Mouse (Mus musculus): ENCODE results near the gene Nol9. TPM values are rescaled to one million over a fixed set of nuclear protein-coding genes. Genes with fewer than 3 reads are reported as not detected.

Gene Nol9
- polyA plus RNA-seq, 1 experiment, result 71.7 TPM

DNA sequence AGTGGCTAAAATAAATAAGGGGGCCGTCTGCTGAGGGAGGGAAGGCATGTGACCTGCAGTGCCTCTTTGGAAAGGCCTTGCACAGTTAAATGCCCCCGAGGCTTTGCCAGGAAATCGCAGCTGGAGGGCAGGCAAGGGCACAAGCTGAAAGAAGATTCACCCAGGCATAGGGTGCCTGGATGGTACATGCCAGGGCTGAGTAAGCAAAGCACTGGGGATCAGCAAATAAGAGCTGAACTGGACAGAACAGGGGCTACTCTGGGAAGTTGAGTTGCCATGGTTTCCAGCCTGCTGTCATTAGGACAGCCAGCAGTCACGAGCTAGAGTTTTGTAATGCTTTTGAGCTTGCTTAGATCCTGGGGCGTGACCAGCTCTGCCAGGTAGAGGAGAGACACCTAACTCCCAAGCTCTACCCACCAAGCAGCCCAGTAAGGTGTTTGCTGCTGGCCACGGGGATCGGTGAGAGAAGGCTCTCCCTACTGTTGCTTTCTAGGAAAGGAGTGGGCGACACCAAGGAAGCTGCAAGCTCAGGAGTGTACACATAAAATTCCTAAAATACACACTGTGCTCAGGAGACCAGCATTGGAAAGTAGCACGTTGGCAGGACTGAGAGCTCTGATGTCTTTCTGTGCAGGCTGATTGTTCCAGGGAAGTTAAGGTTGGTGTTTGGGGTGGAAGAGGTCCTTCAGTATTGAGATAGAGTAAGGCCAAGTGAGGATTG, 23.4 kb downstream of the Nol9 start:
- Histone ChIP-seq H3K36me3 (ENCODE audit: control insufficient read depth, insufficient read depth, low read length, poor library complexity, severe bottlenecking) (peaks cover 20% of the 10 kb centered on the region), H3K9me3 (replicated peaks; ENCODE audit: control insufficient read depth, insufficient read depth, low read length, poor library complexity, severe bottlenecking) (no peaks in the 10 kb centered on the region), H3K4me3 (ENCODE audit: low read depth, low read length) (no peak overlapping the region), H3K27me3 (ENCODE audit: control insufficient read depth, insufficient read depth, low read length, poor library complexity, severe bottlenecking) (no peaks in the 10 kb centered on the region), H3K4me1 (ENCODE audit: control insufficient read depth, insufficient read depth, low read length) (peaks cover 1% of the 10 kb centered on the region), H3K27ac (ENCODE audit: insufficient read depth, low read length) (peak overlapping the region; percentile 22; the same call in 1 of the 2 replicates), H3K9ac (ENCODE audit: low read depth, poor library complexity, severe bottlenecking) (no peak overlapping the region)
- TF ChIP-seq CTCF (IDR thresholded peaks at IDR 0.05; ENCODE audit: low read depth, low read length), result no peak
- no peak for TF ChIP-seq POLR2A (IDR thresholded peaks at IDR 0.05; ENCODE audit: insufficient read depth, low read length)
- TF ChIP-seq EP300 (IDR thresholded peaks at IDR 0.05; ENCODE audit: insufficient read depth, low read depth, low read length), result no peak

DNA sequence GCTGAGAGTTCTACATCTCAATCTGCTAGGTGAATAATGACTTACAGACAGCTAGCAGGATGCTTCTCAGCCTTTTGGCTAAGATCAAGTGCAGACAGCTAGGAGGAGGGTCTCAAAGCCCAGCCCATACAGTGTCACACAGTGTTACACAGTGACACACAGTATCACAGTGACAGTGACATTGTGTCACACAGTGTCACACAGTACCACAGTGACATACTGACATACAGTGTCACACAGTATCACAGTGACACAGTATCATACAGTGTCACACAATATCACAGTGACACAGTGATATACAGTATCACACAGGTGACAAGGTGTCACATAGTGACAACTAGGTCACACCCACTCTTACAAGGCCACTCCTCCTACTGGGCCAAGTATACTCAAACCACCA, 28.2 kb downstream of the Nol9 start:
- TF ChIP-seq EP300 (IDR thresholded peaks at IDR 0.05; ENCODE audit: insufficient read depth, low read depth, low read length) (no peak), POLR2A (IDR thresholded peaks at IDR 0.05; ENCODE audit: insufficient read depth, low read length) (no peak), CTCF (IDR thresholded peaks at IDR 0.05; ENCODE audit: low read depth, low read length) (no peak)
- Histone ChIP-seq H3K4me1 (ENCODE audit: control insufficient read depth, insufficient read depth, low read length) (peaks cover 1% of the 10 kb centered on the region), H3K9me3 (replicated peaks; ENCODE audit: control insufficient read depth, insufficient read depth, low read length, poor library complexity, severe bottlenecking) (no peaks in the 10 kb centered on the region), H3K27ac (ENCODE audit: insufficient read depth, low read length) (no peak overlapping the region), H3K36me3 (ENCODE audit: control insufficient read depth, insufficient read depth, low read length, poor library complexity, severe bottlenecking) (no peaks in the 10 kb centered on the region), H3K9ac (ENCODE audit: low read depth, poor library complexity, severe bottlenecking) (no peak overlapping the region), H3K4me3 (ENCODE audit: low read depth, low read length) (no peak overlapping the region), H3K27me3 (ENCODE audit: control insufficient read depth, insufficient read depth, low read length, poor library complexity, severe bottlenecking) (no peaks in the 10 kb centered on the region)

DNA sequence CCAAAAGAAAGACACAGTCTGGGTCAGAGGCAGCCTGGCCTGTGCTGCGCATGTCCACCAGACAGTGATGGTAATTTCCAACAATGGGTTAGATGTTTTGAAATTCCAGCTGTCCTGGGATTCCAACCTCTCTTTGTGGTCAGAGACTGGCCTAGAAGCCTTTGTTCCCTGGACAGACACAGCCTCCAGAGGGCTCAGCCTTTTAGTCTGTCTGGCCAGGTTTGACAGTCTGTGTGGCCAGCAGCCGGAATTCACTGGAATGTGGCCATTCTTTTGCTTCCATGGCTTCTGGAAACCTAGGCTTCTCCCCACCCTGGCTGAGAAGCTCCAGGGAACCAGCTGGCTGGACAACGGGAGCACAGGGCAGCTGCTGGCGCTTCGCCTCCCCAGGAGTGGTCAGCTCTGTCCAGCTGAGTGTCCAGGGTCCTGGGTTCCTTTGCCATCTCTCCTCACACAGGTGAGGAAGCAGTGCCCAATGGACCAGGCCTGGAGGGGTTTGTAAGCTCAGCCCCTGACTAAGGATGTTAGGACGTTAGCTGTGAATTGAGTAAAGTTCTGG, 29.1 kb downstream of the Nol9 start:
- TF ChIP-seq POLR2A (IDR thresholded peaks at IDR 0.05; ENCODE audit: insufficient read depth, low read length) (no peak), CTCF (IDR thresholded peaks at IDR 0.05; ENCODE audit: low read depth, low read length) (no peak)
- H3K9me3 ChIP-seq (replicated peaks; ENCODE audit: control insufficient read depth, insufficient read depth, low read length, poor library complexity, severe bottlenecking), result no peaks in the 10 kb centered on the region
- no peaks in the 10 kb centered on the region for H3K4me1 ChIP-seq (ENCODE audit: control insufficient read depth, insufficient read depth, low read length)
- no peak overlapping the region for H3K9ac ChIP-seq (ENCODE audit: low read depth, poor library complexity, severe bottlenecking)
- H3K27ac ChIP-seq (ENCODE audit: insufficient read depth, low read length), result no peak overlapping the region
- no peak overlapping the region for H3K4me3 ChIP-seq (ENCODE audit: low read depth, low read length)
- no peaks in the 10 kb centered on the region for H3K27me3 ChIP-seq (ENCODE audit: control insufficient read depth, insufficient read depth, low read length, poor library complexity, severe bottlenecking)
- no peaks in the 10 kb centered on the region for H3K36me3 ChIP-seq (ENCODE audit: control insufficient read depth, insufficient read depth, low read length, poor library complexity, severe bottlenecking)

DNA sequence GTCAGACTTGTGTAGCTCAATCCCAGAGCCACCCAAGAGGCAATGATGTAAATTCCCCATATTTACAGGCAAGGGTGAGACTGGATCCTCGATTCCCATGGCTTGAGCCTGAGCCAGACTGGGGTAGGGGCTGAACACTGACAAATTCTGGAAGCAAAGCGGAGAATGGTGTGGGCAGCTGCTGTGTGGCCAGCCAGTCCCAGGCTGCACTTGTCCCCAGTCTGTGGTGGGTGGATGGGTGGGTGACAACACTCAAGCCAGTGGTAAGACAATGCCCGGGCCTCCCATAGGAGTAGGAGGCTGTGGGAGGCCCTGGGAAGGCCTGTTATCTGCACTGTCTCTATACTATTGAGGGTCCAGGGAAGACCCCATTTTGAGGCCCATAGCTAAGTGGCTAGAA, 30.1 kb downstream of the Nol9 start:
- Histone ChIP-seq H3K4me1 (ENCODE audit: control insufficient read depth, insufficient read depth, low read length) (no peaks in the 10 kb centered on the region), H3K36me3 (ENCODE audit: control insufficient read depth, insufficient read depth, low read length, poor library complexity, severe bottlenecking) (no peaks in the 10 kb centered on the region), H3K27ac (ENCODE audit: insufficient read depth, low read length) (no peak overlapping the region), H3K9ac (ENCODE audit: low read depth, poor library complexity, severe bottlenecking) (no peak overlapping the region), H3K4me3 (ENCODE audit: low read depth, low read length) (no peak overlapping the region), H3K27me3 (ENCODE audit: control insufficient read depth, insufficient read depth, low read length, poor library complexity, severe bottlenecking) (no peaks in the 10 kb centered on the region), H3K9me3 (replicated peaks; ENCODE audit: control insufficient read depth, insufficient read depth, low read length, poor library complexity, severe bottlenecking) (no peaks in the 10 kb centered on the region)
- no peak for TF ChIP-seq CTCF (IDR thresholded peaks at IDR 0.05; ENCODE audit: low read depth, low read length)
- no peak for TF ChIP-seq EP300 (IDR thresholded peaks at IDR 0.05; ENCODE audit: insufficient read depth, low read depth, low read length)
- no peak for TF ChIP-seq POLR2A (IDR thresholded peaks at IDR 0.05; ENCODE audit: insufficient read depth, low read length)

DNA sequence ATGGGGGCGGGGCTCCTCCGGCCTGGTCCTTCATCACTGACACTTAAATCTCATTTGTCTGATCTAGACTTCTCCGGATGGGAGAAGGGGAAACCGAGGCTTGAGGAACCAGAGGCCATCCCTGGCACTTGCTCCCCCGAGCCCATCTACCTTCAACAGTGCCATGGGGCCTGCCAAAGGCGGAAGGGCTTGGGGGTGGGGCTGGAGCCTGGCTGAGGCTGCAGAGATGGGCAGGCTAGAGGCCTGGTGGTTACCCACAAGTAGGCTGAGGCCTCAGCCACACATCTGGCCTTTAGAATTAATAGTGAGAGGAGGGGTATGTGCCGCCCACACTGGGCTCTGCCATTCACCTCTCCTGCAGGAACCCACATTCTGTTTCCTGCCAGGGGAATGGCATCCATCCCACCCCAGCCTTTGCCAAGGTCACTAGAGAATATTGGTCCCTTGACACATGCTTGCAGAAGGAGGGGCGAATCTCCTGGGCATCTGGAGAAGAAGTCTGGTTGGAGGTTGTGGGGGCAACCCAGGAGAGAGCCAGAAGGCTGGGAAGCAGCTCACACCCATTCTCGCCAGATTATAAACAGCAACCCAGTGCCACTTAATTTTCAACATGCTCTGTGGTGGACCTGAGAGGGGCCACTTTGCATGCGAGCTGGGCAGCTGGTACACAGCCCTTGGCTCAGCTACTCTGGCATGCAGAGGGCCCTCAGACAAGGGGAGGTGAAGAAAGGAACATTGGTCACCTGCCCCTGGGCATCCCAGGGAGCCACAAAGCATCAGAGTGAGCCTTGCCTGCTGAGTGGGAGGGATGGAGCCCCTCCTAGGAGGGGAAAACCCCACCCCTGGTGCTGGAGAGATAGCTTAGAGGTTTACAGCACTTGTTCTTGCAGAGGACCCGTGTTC, 31.6 kb downstream of the Nol9 start:
- no peak overlapping the region for H3K27ac ChIP-seq (ENCODE audit: insufficient read depth, low read length)
- TF ChIP-seq POLR2A (IDR thresholded peaks at IDR 0.05; ENCODE audit: insufficient read depth, low read length), result no peak
- no peak for TF ChIP-seq EP300 (IDR thresholded peaks at IDR 0.05; ENCODE audit: insufficient read depth, low read depth, low read length)
- no peak for TF ChIP-seq CTCF (IDR thresholded peaks at IDR 0.05; ENCODE audit: low read depth, low read length)
- no peaks in the 10 kb centered on the region for H3K27me3 ChIP-seq (ENCODE audit: control insufficient read depth, insufficient read depth, low read length, poor library complexity, severe bottlenecking)
- no peaks in the 10 kb centered on the region for H3K36me3 ChIP-seq (ENCODE audit: control insufficient read depth, insufficient read depth, low read length, poor library complexity, severe bottlenecking)
- no peak overlapping the region for H3K4me3 ChIP-seq (ENCODE audit: low read depth, low read length)
- no peaks in the 10 kb centered on the region for H3K4me1 ChIP-seq (ENCODE audit: control insufficient read depth, insufficient read depth, low read length)
- H3K9me3 ChIP-seq (replicated peaks; ENCODE audit: control insufficient read depth, insufficient read depth, low read length, poor library complexity, severe bottlenecking), result no peaks in the 10 kb centered on the region
- no peak overlapping the region for H3K9ac ChIP-seq (ENCODE audit: low read depth, poor library complexity, severe bottlenecking)

Data from ES-Bruce4 (cell line).